Mouse (Mus musculus): ENCODE measurements around the gene Kif26a. TPM values are rescaled to one million over a fixed set of nuclear protein-coding genes. Genes with fewer than 3 reads are reported as not detected.

Kif26a gene
- total RNA-seq, 2 experiments from 2014 or later, result 5.2 to 6.6 TPM

- DNase-seq (ENCODE audit: extremely low spot score in 1 of 2, low spot score in 1 of 2), result no peak
Observed at GRCm38 (mm10) chr12:112158784-112159183, 12.8 kb downstream of the Kif26a start.

- DNase-seq (ENCODE audit: extremely low spot score in 1 of 2, low spot score in 1 of 2), result no peak
Observed at GRCm38 (mm10) chr12:112163981-112164839, 18.2 kb downstream of the Kif26a start.

DNA sequence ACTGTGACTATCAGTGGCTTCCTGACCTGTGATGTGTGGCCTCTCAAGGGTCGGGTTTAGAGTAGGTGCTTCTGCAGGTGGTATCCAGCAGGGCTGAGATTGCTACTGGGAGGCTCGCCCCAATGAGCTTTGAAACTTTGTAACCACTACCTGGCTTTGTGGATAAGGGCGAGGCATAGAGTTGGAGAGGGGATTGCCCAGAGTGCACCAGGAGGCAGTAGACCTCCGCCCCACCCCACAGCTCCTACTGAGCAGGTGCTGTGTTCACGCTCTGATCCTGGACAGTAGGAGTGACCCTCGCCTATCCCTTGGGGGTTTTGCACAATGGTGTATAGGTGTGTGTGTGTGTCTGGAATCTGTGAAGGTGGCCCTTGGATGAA, 18.8 kb downstream of the Kif26a start:
- DNase-seq (ENCODE audit: extremely low spot score in 1 of 2, low spot score in 1 of 2), result no peak

DNA sequence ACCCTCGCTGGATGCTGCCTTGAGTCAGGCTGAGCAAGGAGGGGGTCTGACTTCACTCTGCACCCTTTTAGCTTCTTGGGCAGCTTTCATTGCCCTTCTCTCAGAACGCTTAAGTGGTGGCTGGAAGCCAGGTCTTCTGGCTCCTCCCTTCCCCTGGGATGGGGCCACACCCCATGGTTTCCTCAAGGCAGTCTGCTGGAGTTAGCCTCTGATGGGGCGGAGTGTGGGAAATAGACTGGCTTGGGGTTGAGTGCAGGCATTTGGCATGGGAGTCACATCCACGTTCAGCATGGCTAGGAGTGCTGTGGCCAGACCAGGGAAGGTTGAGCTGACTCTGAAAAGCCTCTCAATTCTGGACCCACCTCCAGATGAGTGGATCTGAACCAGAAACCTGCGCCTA, 23.2 kb downstream of the Kif26a start:
- DNase-seq (ENCODE audit: extremely low spot score in 1 of 2, low spot score in 1 of 2), result no peak

DNA sequence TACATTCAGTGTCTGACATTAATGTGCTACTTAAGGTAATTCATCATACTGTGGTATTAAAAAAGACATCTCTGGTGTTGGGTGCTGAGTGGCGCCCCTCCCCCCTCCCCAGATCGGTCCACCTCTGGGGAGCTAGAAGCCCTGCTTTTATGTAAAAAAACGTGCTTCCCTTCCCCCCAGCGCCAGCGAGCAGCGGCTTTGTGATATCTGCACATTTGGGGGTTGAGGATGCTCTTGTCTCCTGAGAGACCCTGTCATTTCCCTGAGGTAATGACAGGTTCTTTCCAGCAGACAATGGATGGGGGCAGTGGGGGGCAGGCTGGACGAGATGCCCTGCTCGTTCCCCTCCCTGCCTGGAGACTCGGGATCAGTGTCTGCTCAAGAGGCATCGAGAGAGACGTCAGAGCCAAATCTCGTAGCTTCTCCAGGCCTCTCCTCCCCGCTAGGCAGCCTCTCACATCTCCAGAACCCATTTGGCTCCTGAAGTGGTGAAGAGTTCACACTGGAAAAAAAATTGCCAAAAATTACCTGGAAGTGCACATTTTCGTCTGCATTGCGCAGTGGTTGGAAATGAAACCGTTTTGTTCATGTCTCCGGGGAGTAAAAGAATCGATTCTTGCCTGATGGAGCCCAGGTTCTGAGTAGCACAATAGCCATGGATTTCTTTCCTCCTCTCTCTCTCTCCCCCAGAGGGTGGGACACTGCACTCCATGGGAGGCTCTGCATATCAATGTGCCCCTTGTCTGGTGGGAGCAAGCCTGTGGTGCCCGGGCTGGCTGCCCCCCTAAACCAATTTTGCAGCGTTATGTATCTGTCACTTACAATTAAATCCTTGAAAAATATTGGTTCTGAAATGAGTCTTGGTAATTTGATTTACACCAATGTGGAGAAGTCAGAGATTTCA, 24.9 kb downstream of the Kif26a start:
- no peak for DNase-seq (ENCODE audit: extremely low spot score in 1 of 2, low spot score in 1 of 2)

GRCm38 (mm10) chr12:112171657-112172056, 25.6 kb downstream of the Kif26a start:
- no peak for DNase-seq (ENCODE audit: extremely low spot score in 1 of 2, low spot score in 1 of 2)

- no peak for DNase-seq (ENCODE audit: extremely low spot score in 1 of 2, low spot score in 1 of 2)
Observed at GRCm38 (mm10) chr12:112172214-112172613, 26.2 kb downstream of the Kif26a start.

- DNase-seq (ENCODE audit: extremely low spot score in 1 of 2, low spot score in 1 of 2), result no peak
Observed at GRCm38 (mm10) chr12:112177679-112178078, 31.7 kb downstream of the Kif26a start.

- no peak for DNase-seq (ENCODE audit: extremely low spot score in 1 of 2, low spot score in 1 of 2)
Observed at GRCm38 (mm10) chr12:112179687-112180086, 33.7 kb downstream of the Kif26a start.

DNA sequence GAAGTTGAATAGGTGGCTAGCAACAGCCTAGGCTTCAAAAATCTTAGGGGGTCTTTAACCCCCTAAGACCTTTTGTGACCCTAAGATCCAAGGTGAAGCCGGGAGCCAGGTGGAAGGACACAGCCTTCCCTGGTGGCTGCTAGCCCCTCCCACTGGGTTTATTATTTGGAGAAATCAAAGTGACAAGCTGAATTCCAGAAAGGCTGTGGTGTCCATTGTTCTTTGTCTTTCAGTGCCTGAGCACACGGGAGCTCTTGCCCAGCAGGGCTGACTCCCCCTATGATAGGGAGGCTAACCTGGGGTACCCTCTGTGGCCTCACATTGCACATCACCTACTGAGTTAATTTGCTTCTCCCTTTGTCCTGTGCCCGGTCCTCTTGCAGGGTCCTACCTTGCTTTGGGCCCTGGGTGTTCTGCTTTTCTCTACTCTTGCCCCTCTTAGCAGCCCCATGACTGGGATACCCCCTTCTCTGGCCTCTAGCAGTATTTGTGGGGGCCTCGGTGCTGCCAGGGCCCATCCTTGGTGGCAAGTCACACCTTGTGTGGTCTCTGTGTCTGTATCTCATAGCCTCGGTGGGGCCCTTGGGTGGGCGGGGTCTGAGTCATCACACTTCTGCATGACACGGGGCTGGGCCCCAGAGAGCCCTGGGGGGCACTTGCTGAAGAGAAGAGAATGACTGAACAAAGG, 36.1 kb downstream of the Kif26a start:
- no peak for DNase-seq (ENCODE audit: extremely low spot score in 1 of 2, low spot score in 1 of 2)

DNA sequence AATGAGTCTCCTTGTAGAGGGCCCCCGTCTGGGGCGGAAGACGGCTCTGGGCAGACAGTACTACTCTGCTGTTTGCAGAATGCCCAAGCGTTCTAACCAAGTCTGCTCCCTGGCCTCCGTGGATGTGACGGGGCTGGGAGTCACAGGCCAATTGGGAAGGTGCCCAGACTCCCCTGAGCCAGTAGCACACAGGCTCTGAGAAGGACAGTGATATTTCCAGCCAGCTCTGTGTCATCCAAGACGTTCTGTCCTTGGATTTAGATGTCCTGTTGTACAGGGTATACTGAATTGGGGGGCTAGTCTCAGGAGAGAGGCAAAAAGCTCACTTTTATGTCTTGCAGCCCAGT, 36.6 kb downstream of the Kif26a start:
- no peak for DNase-seq (ENCODE audit: extremely low spot score in 1 of 2, low spot score in 1 of 2)

DNA sequence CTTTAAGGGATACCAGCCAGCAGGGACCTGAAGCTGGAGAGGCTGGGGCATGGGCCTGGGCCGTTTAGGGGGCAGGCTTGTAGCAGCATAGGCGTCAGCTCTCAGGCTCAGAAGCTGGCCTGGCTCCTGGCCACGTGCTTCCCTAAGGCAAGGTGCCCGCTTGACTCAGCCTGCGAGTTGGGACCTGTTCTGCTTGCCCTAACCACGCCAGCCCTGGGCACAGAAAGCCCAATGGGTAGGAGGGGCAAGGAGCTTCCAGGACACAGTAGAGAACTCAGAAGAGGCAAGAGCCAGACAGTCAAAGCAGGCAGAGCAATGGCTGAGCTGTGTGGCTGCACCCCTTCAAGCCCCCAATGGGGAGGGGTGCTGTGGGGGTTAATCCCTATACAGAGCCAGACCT, 37.7 kb downstream of the Kif26a start:
- DNase-seq (ENCODE audit: extremely low spot score in 1 of 2, low spot score in 1 of 2), result no peak

- no peak for DNase-seq (ENCODE audit: extremely low spot score in 1 of 2, low spot score in 1 of 2)
Observed at GRCm38 (mm10) chr12:112184390-112184789, 38.4 kb downstream of the Kif26a start.

GRCm38 (mm10) chr12:112186899-112187298, 40.9 kb downstream of the Kif26a start:
- no peak for DNase-seq (ENCODE audit: extremely low spot score in 1 of 2, low spot score in 1 of 2)

DNA sequence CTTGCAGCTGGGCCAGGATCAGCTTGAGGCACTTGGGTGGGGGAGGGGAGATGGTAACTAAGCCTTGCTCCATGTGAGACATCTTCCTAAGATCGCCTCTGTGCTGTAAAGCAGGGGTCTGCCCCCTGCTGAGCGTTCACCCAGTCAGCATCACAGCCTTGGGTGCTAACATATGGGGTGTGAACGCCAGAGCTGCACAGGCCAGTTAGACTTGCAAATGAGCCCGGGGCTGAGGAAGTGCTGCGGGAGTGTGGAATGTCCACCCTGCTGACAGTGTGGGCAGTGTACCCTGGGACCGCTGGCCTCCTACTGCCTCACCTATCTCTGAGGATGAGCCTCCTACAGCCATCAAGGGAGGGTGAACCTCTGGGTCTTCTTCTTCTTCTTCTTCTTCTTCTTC, 45.7 kb downstream of the Kif26a start:
- DNase-seq (ENCODE audit: extremely low spot score in 1 of 2, low spot score in 1 of 2), result no peak

DNA sequence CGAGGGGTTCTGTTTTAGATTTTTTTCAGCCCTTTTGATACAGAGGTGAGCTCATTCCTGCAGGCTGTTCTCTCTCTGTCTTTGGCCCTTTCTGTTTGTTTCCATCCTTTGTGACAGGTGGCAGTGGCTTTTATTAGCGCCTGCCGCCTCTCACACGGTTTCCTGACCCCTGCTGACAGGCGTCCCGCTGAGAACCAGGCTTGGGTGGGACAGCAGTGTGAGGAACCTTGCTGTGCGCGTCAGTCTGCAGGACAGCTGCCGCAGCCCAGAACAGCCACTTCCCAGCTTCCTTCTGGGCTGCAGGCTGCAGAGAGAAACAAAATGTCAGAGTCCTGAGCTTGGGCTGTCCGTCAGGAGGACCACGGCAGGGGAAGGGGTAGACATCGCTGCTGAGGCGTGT, 49.0 kb downstream of the Kif26a start:
- no peak for DNase-seq (ENCODE audit: extremely low spot score in 1 of 2, low spot score in 1 of 2)

- DNase-seq (ENCODE audit: extremely low spot score in 1 of 2, low spot score in 1 of 2), result no peak
Observed at GRCm38 (mm10) chr12:112196562-112196961, 50.6 kb downstream of the Kif26a start.

- no peak for DNase-seq (ENCODE audit: extremely low spot score in 1 of 2, low spot score in 1 of 2)
Observed at GRCm38 (mm10) chr12:112199363-112199762, 53.4 kb downstream of the Kif26a start.

DNA sequence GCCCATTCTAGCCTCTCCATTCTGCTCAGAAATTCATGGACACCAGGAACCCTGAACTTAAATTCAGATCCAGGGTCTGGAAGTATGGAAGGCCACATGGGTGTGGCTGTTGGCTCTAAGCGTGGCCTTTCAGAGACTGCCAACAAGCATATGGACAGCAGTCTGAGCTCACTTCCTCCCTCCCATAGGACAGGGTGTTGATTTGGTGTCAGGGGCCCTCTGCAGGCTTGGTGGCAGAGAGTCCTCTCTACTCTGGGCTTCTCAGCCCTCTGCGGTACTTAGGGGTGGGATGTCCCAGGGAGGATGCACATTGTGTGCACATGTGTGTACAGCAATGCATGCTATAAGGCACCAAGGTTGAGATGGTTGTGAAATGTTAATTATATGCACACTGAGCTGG, 54.0 kb downstream of the Kif26a start:
- no peak for DNase-seq (ENCODE audit: extremely low spot score in 1 of 2, low spot score in 1 of 2)

GRCm38 (mm10) chr12:112207163-112207562, 61.2 kb downstream of the Kif26a start:
- no peak for DNase-seq (ENCODE audit: extremely low spot score in 1 of 2, low spot score in 1 of 2)

- no peak for DNase-seq (ENCODE audit: extremely low spot score in 1 of 2, low spot score in 1 of 2)
Observed at GRCm38 (mm10) chr12:112207734-112208133, 61.7 kb downstream of the Kif26a start.

Data from layer of hippocampus, postnatal 25 days (tissue).